Mouse (Mus musculus): ENCODE results near the gene Tex48.

Tex48 gene

GRCm38 (mm10) chr4:63622378-63622835, at the start of gene Tex48:
TSS of gene Tex48 (minus strand) at chr4:63622428.
- no peak for DNase-seq (ENCODE audit: low spot score in 2 of 2)

GRCm38 (mm10) chr4:63668255-63668654, 46.0 kb upstream of the Tex48 start:
- DNase-seq (ENCODE audit: low spot score in 2 of 2): peak in 1 of 2 experiments; percentile 22

GRCm38 (mm10) chr4:63665738-63666137, 43.5 kb upstream of the Tex48 start:
- no peak for DNase-seq (ENCODE audit: low spot score in 2 of 2)

- DNase-seq (ENCODE audit: low spot score in 2 of 2): no peak
These were observed 41.1 kb upstream of the Tex48 start, which contains the start of gene Gm11214 for GRCm38 (mm10) chr4:63663279-63663678. TSS of gene Gm11214 (minus strand) at chr4:63663379.

GRCm38 (mm10) chr4:63661857-63662256, 39.6 kb upstream of the Tex48 start:
- no peak for DNase-seq (ENCODE audit: low spot score in 2 of 2)

- DNase-seq (ENCODE audit: low spot score in 2 of 2): no peak
These were observed 39.2 kb upstream of the Tex48 start for GRCm38 (mm10) chr4:63661426-63661825.

GRCm38 (mm10) chr4:63659775-63660174, 37.5 kb upstream of the Tex48 start:
- no peak for DNase-seq (ENCODE audit: low spot score in 2 of 2)

- no peak for DNase-seq (ENCODE audit: low spot score in 2 of 2)
These were observed 36.9 kb upstream of the Tex48 start for GRCm38 (mm10) chr4:63659086-63659485.

GRCm38 (mm10) chr4:63654381-63654780, 32.2 kb upstream of the Tex48 start:
- DNase-seq (ENCODE audit: low spot score in 2 of 2): no peak

GRCm38 (mm10) chr4:63643956-63644726, 21.9 kb upstream of the Tex48 start:
- no peak for DNase-seq (ENCODE audit: low spot score in 2 of 2)

GRCm38 (mm10) chr4:63639842-63640241, 17.6 kb upstream of the Tex48 start:
- DNase-seq (ENCODE audit: low spot score in 2 of 2): no peak

GRCm38 (mm10) chr4:63638603-63639002, 16.4 kb upstream of the Tex48 start:
- no peak for DNase-seq (ENCODE audit: low spot score in 2 of 2)

GRCm38 (mm10) chr4:63633181-63633580, 11.0 kb upstream of the Tex48 start:
- no peak for DNase-seq (ENCODE audit: low spot score in 2 of 2)

GRCm38 (mm10) chr4:63627111-63627510, 4.9 kb upstream of the Tex48 start:
- DNase-seq (ENCODE audit: low spot score in 2 of 2): no peak

GRCm38 (mm10) chr4:63625563-63626080, 3.4 kb upstream of the Tex48 start:
- DNase-seq (ENCODE audit: low spot score in 2 of 2): no peak

- no peak for DNase-seq (ENCODE audit: low spot score in 2 of 2)
These were observed 367 bp downstream of the Tex48 start for GRCm38 (mm10) chr4:63621861-63622260.

- DNase-seq (ENCODE audit: low spot score in 2 of 2): no peak
These were observed 13.8 kb downstream of the Tex48 start for GRCm38 (mm10) chr4:63608391-63608790.

- DNase-seq (ENCODE audit: low spot score in 2 of 2): no peak
These were observed 16.3 kb downstream of the Tex48 start for GRCm38 (mm10) chr4:63605968-63606367.

- DNase-seq (ENCODE audit: low spot score in 2 of 2): no peak
These were observed 16.7 kb downstream of the Tex48 start for GRCm38 (mm10) chr4:63605545-63605944.

- no peak for DNase-seq (ENCODE audit: low spot score in 2 of 2)
These were observed 17.3 kb downstream of the Tex48 start, which contains the start of gene Gm11213 for GRCm38 (mm10) chr4:63604945-63605344. TSS of gene Gm11213 (minus strand) at chr4:63605261.

- no peak for DNase-seq (ENCODE audit: low spot score in 2 of 2)
These were observed 21.0 kb downstream of the Tex48 start for GRCm38 (mm10) chr4:63601263-63601662.

GRCm38 (mm10) chr4:63600786-63601185, 21.4 kb downstream of the Tex48 start:
- DNase-seq (ENCODE audit: low spot score in 2 of 2): no peak

- DNase-seq (ENCODE audit: low spot score in 2 of 2): no peak
These were observed 26.2 kb downstream of the Tex48 start for GRCm38 (mm10) chr4:63596010-63596409.
